Mouse (Mus musculus) forebrain, embryonic 12.5 days (tissue): ENCODE data around the gene Dnajb3. TPM values are rescaled to one million over a fixed set of nuclear protein-coding genes. Genes with fewer than 3 reads are reported as not detected.

Experiments
- ATAC-seq: fragments of 200-750 bp; cut with Nextera tagmentation; 2 replicates; pipeline ENCODE4 v1.8.0; 2017; ENCODE audit warnings: moderate TSS enrichment; ENCODE audit not compliant: low FRiP score
- H3K27ac ChIP-seq: fragments of 300-500 bp; sonication (generic); 2 replicates; pipeline ENCODE4 v1.5.1; 2016; ENCODE audit warnings: mild to moderate bottlenecking
- H3K27me3 ChIP-seq: fragments of 300-500 bp; sonication (generic); 2 replicates; pipeline ENCODE4 v1.6.1; 2016; ENCODE audit warnings: mild to moderate bottlenecking
- H3K36me3 ChIP-seq: fragments of 300-500 bp; sonication (generic); replicated peaks from 2 replicates; pipeline ENCODE4 v1.6.1; 2016; ENCODE audit warnings: mild to moderate bottlenecking
- H3K4me1 ChIP-seq: fragments of 300-500 bp; sonication (generic); 2 replicates; pipeline ENCODE4 v1.6.1; 2016
- H3K4me2 ChIP-seq: fragments of 300-500 bp; sonication (generic); 2 replicates; pipeline ENCODE4 v1.6.1; 2016; ENCODE audit warnings: mild to moderate bottlenecking, moderate library complexity
- H3K4me3 ChIP-seq: fragments of 300-500 bp; sonication (generic); replicated peaks from 2 replicates; pipeline ENCODE4 v1.5.1; 2016; ENCODE audit warnings: mild to moderate bottlenecking
- H3K9ac ChIP-seq: fragments of 300-500 bp; sonication (generic); 2 replicates; pipeline ENCODE4 v1.6.1; 2016; ENCODE audit warnings: mild to moderate bottlenecking
- H3K9me3 ChIP-seq: fragments of 300-500 bp; sonication (generic); 2 replicates; pipeline ENCODE4 v1.6.1; 2016
- WGBS: fragments of 180-500 bp; shearing (Covaris S2); methylation state at CpG from one replicate; pipeline ENCODE4 v1.1.7; 2016; 5-methylcytosine and 5-hydroxymethylcytosine counted together
- polyA plus RNA-seq: library from polyadenylated mRNA; unstranded; fragments of >200 nt; fragmentation: Nextera tagmentation; extraction: Ambion mirVana; gene quantifications from 2 replicates; pipeline ENCODE4 v1.2.1, GENCODE M21; 2016

The Dnajb3 gene
- polyA plus RNA-seq, 1 experiment from 2014 or later: 12.6 TPM

DNA sequence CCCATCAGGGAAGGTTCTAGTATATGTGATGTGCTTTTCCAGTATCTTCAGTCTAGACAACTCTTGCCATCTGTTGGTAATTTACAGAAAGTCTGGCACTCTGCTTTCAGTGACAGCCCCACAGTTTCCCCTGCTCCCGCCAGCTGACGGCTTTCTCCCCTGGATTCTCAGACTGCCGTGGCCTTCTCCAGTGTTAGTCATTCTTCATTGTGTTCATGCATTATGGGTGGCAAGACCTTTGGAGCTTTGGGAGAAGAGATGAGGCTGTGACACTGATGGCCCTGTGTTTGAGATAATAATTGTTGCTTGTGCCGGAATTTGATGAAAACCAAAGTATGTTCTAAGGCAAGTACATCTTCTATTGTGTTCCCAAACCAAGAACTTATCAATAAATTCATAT lies 13.0 kb upstream of the Dnajb3 start:
- ATAC-seq: no peak
- Histone ChIP-seq H3K36me3 (no peaks in the 10 kb centered on the region), H3K4me2 (no peak overlapping the region), H3K27me3 (no peaks in the 10 kb centered on the region), H3K9me3 (peaks cover 42% of the 10 kb centered on the region), H3K4me3 (no peak overlapping the region), H3K4me1 (no peaks in the 10 kb centered on the region), H3K27ac (no peak overlapping the region), H3K9ac (no peak overlapping the region)
- WGBS: 51% methylated on average over 4 of the region's 4 CpGs

DNA sequence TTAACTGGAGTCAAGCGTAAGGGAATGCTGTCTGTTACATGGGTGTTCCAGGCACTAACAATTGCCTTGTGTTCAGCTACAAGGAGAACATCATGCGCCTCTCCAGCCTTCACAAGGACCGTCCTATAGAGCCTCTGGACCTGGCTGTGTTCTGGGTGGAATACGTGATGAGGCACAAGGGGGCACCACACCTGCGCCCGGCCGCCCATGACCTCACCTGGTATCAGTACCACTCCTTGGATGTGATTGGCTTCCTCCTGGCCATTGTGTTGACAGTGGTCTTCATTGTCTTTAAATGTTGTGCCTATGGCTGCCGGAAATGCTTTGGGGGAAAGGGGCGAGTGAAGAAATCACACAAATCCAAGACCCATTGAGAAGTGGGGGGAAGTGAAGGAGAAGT lies 12.5 kb upstream of the Dnajb3 start:
- Histone ChIP-seq H3K9ac (no peak overlapping the region), H3K27ac (no peak overlapping the region), H3K27me3 (no peaks in the 10 kb centered on the region), H3K4me3 (no peak overlapping the region), H3K4me1 (no peaks in the 10 kb centered on the region), H3K9me3 (peaks cover 47% of the 10 kb centered on the region), H3K4me2 (no peak overlapping the region), H3K36me3 (no peaks in the 10 kb centered on the region)
- WGBS: 74% methylated on average over 9 of the region's 9 CpGs
- no peak for ATAC-seq

DNA sequence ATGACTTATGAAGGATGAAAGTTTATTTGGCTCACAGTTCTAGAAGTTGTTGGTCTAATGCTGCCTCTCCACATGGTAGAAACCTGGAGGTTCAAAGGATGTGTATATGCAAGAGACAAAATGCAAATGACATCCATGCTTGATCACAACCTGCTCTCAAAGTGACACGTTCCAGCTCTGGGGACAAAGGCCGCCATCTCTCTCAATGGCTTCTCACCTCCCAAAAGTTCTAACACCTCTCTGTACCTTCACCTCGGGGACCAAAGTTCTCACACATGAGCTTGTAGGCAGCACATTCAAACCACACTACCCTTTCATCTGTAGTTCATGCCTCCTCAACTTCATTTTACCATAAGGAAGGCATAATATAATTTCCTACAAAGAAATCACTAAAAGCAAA lies 12.0 kb upstream of the Dnajb3 start:
- Histone ChIP-seq H3K27ac (no peak overlapping the region), H3K9me3 (peaks cover 52% of the 10 kb centered on the region), H3K36me3 (no peaks in the 10 kb centered on the region), H3K27me3 (no peaks in the 10 kb centered on the region), H3K9ac (no peak overlapping the region), H3K4me2 (no peak overlapping the region), H3K4me1 (no peaks in the 10 kb centered on the region), H3K4me3 (no peak overlapping the region)
- ATAC-seq: no peak
- WGBS: 45% methylated on average over 3 of the region's 3 CpGs

GRCm38 (mm10) chr1:88217144-88217543 lies 11.6 kb upstream of the Dnajb3 start:
- no peaks in the 10 kb centered on the region for H3K27me3 ChIP-seq
- no peak overlapping the region for H3K4me2 ChIP-seq
- H3K4me1 ChIP-seq: no peaks in the 10 kb centered on the region
- 64% methylated on average over 2 of the region's 2 CpGs for WGBS
- no peak overlapping the region for H3K4me3 ChIP-seq
- H3K9me3 ChIP-seq: peaks cover 54% of the 10 kb centered on the region
- no peak for ATAC-seq
- no peaks in the 10 kb centered on the region for H3K36me3 ChIP-seq
- no peak overlapping the region for H3K27ac ChIP-seq
- H3K9ac ChIP-seq: no peak overlapping the region

DNA sequence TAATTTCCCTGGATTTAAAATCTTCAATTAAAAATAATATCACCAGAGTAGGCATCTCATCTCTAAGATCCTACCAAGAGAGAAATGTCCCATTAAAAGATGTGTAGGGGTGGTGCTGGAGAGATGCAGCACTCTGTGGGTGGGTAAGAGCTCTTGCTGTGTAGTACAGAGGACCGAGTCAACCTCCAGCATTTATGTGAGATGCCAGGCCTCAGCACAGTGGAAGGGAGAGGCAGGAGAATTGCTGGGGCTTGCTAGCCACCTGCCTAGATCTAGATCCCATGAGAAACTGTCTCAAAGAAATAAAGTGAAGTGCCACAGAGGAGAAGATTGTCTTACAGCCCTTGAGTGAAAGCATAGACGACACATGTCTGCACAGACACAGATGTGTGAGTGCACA lies 11.0 kb upstream of the Dnajb3 start:
- 57% methylated on average over 2 of the region's 2 CpGs for WGBS
- no peaks in the 10 kb centered on the region for H3K27me3 ChIP-seq
- no peak for ATAC-seq
- no peak overlapping the region for H3K27ac ChIP-seq
- H3K36me3 ChIP-seq: no peaks in the 10 kb centered on the region
- H3K4me3 ChIP-seq: no peak overlapping the region
- H3K4me1 ChIP-seq: no peaks in the 10 kb centered on the region
- no peak overlapping the region for H3K4me2 ChIP-seq
- no peak overlapping the region for H3K9ac ChIP-seq
- peaks cover 58% of the 10 kb centered on the region for H3K9me3 ChIP-seq

- no peak overlapping the region for H3K27ac ChIP-seq
- no peaks in the 10 kb centered on the region for H3K4me1 ChIP-seq
- WGBS: 72% methylated on average over 10 of the region's 10 CpGs
- H3K4me3 ChIP-seq: no peak overlapping the region
- no peak for ATAC-seq
- H3K9ac ChIP-seq: no peak overlapping the region
- H3K27me3 ChIP-seq: no peaks in the 10 kb centered on the region
- no peak overlapping the region for H3K4me2 ChIP-seq
- H3K36me3 ChIP-seq: no peaks in the 10 kb centered on the region
- peaks cover 61% of the 10 kb centered on the region for H3K9me3 ChIP-seq
These were observed 10.1 kb upstream of the Dnajb3 start for GRCm38 (mm10) chr1:88215466-88216380.

- no peak overlapping the region for H3K27ac ChIP-seq
- H3K9me3 ChIP-seq: peaks cover 61% of the 10 kb centered on the region
These were observed 8.9 kb upstream of the Dnajb3 start for GRCm38 (mm10) chr1:88214462-88214952.

DNA sequence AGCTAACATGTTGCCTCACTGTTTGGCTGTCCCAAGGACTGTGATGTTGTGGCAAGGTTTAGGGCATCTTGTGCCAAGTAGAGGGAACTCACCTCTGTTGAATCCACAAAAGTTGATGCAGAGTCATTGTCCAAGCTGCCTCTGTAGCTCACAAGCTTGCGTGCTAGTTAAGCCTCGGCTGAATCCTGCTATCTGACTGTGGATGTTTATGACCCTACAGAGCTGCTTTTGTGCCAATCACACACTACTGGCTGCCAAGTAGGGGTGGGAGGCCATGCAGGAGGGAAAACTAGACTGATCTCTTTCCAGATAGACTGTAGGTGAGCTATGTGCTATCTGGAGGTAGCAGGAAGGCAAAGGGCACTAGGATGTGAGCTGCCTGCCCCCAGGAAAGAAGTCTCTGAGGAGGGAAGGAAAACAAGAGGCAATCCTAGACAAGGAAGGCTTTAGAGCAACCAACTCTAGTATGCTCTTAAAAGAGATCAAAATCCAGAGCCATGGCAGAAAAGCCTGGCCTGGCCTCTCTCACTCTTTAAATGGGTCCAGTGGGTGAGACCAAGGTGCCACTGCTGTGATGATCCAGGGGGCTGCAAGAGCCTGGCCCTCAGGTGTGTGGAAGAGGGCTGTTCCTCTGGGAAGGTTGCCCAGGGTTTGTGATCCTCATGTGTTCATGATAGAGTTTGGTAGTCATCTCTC lies 8.3 kb upstream of the Dnajb3 start:
- Histone ChIP-seq H3K36me3 (no peaks in the 10 kb centered on the region), H3K27me3 (no peaks in the 10 kb centered on the region), H3K4me3 (no peak overlapping the region), H3K9ac (no peak overlapping the region), H3K4me1 (no peaks in the 10 kb centered on the region), H3K4me2 (no peak overlapping the region), H3K9me3 (peaks cover 61% of the 10 kb centered on the region), H3K27ac (no peak overlapping the region)
- 86% methylated on average over 2 of the region's 2 CpGs for WGBS
- no peak for ATAC-seq

More at GRCm38 (mm10) chr1:88214462-88214952, 8.9 kb upstream of the Dnajb3 start:
- no peaks in the 10 kb centered on the region for H3K36me3 ChIP-seq
- no peak overlapping the region for H3K4me2 ChIP-seq
- no peaks in the 10 kb centered on the region for H3K27me3 ChIP-seq
- 82% methylated on average over 2 of the region's 2 CpGs for WGBS
- no peak for ATAC-seq
- no peak overlapping the region for H3K4me3 ChIP-seq
- no peak overlapping the region for H3K9ac ChIP-seq
- no peaks in the 10 kb centered on the region for H3K4me1 ChIP-seq

DNA sequence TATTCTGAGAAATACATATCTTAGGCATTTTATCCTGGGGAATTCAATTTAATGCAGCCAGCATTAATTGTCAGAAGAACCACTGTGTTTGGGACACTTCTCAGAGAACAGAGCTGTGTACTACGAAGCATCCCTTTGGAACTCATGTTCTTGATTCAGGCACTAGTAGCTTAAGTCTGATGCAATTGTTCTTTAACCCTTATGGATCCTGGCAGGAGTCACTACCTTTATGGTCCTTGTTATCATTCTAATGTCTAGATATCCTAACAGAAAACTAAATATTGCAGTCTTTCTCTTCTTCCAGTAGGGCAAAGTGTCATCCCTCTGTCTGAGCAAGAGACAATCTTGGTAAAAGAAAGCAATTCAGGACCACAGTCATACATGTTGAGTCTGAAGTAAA lies 7.5 kb upstream of the Dnajb3 start:
- H3K27me3 ChIP-seq: no peaks in the 10 kb centered on the region
- no peak overlapping the region for H3K4me3 ChIP-seq
- ATAC-seq: no peak
- no peak overlapping the region for H3K27ac ChIP-seq
- H3K9me3 ChIP-seq: peaks cover 61% of the 10 kb centered on the region
- H3K4me2 ChIP-seq: no peak overlapping the region
- H3K36me3 ChIP-seq: no peaks in the 10 kb centered on the region
- no peak overlapping the region for H3K9ac ChIP-seq
- H3K4me1 ChIP-seq: no peaks in the 10 kb centered on the region
- 79% methylated on average over 1 of the region's 1 CpGs for WGBS

DNA sequence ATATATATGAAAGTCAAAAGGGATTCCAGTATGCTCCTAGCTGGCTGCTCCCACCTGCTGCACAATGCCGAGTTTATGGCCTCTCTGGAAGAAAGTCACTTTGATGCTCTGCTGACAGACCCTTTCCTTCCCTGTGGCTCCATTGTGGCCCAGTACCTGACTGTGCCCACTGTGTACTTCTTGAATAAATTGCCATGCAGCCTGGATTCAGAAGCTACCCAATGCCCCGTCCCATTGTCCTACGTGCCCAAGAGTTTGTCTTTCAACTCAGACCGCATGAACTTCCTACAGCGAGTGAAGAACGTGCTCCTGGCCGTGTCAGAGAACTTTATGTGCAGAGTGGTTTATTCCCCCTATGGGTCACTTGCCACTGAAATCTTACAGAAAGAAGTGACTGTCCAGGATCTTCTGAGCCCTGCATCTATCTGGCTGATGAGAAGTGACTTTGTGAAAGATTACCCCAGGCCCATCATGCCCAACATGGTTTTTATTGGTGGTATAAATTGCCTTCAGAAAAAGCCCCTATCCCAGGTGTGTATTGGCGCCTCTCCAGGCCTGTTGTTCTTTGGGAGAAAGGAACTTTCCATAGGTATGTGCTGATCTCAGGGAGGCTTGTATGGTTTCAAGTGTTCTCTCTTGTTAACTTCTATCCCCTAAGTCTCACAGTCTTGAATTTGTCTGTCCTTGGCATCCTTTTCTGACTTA lies 6.9 kb upstream of the Dnajb3 start:
- H3K4me2 ChIP-seq: no peak overlapping the region
- ATAC-seq: peak; percentile 22
- H3K4me1 ChIP-seq: no peaks in the 10 kb centered on the region
- H3K4me3 ChIP-seq: no peak overlapping the region
- H3K9me3 ChIP-seq: peaks cover 59% of the 10 kb centered on the region
- H3K36me3 ChIP-seq: no peaks in the 10 kb centered on the region
- H3K27me3 ChIP-seq: no peaks in the 10 kb centered on the region
- H3K27ac ChIP-seq: no peak overlapping the region
- H3K9ac ChIP-seq: no peak overlapping the region
- WGBS: 64% methylated on average over 8 of the region's 8 CpGs

DNA sequence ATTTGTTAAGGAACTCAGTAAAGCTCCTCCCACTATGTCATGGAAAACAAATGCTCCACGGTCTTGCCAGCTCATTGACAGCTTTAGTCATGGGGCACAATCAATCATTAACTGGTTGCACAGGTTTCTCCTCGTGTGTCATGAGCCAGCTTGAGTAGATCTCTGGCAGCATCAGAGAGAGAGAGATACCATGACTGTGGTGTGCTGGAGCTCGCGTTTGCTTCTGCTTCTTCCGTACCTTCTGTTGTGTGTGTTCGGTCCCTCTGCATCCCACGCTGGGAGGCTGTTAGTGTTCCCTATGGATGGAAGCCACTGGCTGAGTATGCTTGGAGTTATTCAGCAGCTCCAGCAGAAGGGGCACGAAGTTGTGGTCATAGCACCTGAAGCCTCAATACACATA lies 6.2 kb upstream of the Dnajb3 start, which contains the start of gene Ugt1a1:
TSS of gene Ugt1a1 (plus strand) at position 148 of the 400 bp plus-strand sequence.
- peaks cover 52% of the 10 kb centered on the region for H3K9me3 ChIP-seq
- H3K27me3 ChIP-seq: no peaks in the 10 kb centered on the region
- H3K4me1 ChIP-seq: no peaks in the 10 kb centered on the region
- H3K27ac ChIP-seq: no peak within 1 kb of the TSS
- 70% methylated on average over 8 of the region's 8 CpGs for WGBS
- no peak for ATAC-seq
- H3K36me3 ChIP-seq: no peaks in the 10 kb centered on the region
- no peak within 1 kb of the TSS for H3K9ac ChIP-seq
- H3K4me3 ChIP-seq: no peak within 1 kb of the TSS
- no peak within 1 kb of the TSS for H3K4me2 ChIP-seq

- WGBS: 81% methylated on average over 2 of the region's 2 CpGs
- Histone ChIP-seq H3K9me3 (peaks cover 7% of the 10 kb centered on the region), H3K4me3 (no peak overlapping the region), H3K36me3 (no peaks in the 10 kb centered on the region), H3K4me1 (peaks cover 6% of the 10 kb centered on the region; the same call in 1 of the 2 replicates), H3K27ac (no peak overlapping the region), H3K9ac (no peak overlapping the region), H3K4me2 (no peak overlapping the region), H3K27me3 (no peaks in the 10 kb centered on the region)
- no peak for ATAC-seq
These were observed 1.4 kb upstream of the Dnajb3 start for GRCm38 (mm10) chr1:88206843-88207479.
